Mouse (Mus musculus) heart, embryonic 10.5 days (tissue): ENCODE data around the gene Abcc4. TPM values are rescaled to one million over a fixed set of nuclear protein-coding genes. Genes with fewer than 3 reads are reported as not detected.

Source experiments
- DNase-seq: peaks from one replicate; pipeline ENCODE4 v3.0.0-alpha.2; 2017; ENCODE audit warnings: low spot score
- H3K27ac ChIP-seq: fragments of 300-500 bp; sonication (generic); 2 replicates; pipeline ENCODE4 v1.5.1; 2016; ENCODE audit warnings: mild to moderate bottlenecking
- H3K27me3 ChIP-seq: fragments of 300-500 bp; sonication (generic); 2 replicates; pipeline ENCODE4 v1.6.1; 2016; ENCODE audit warnings: mild to moderate bottlenecking; ENCODE audit not compliant: poor library complexity, insufficient read depth, severe bottlenecking
- H3K36me3 ChIP-seq: fragments of 300-500 bp; sonication (generic); 2 replicates; pipeline ENCODE4 v1.6.1; 2016; ENCODE audit warnings: mild to moderate bottlenecking, moderate library complexity
- H3K4me1 ChIP-seq: fragments of 300-500 bp; sonication (generic); 2 replicates; pipeline ENCODE4 v1.6.1; 2016; ENCODE audit warnings: mild to moderate bottlenecking
- H3K4me3 ChIP-seq: fragments of 300-500 bp; sonication (generic); 2 replicates; pipeline ENCODE4 v1.5.1; 2016; ENCODE audit warnings: mild to moderate bottlenecking, moderate library complexity
- H3K9me3 ChIP-seq: fragments of 300-500 bp; sonication (generic); 2 replicates; pipeline ENCODE4 v1.6.1; 2016; ENCODE audit warnings: mild to moderate bottlenecking, moderate library complexity
- WGBS: fragments of 180-500 bp; shearing (Covaris S2); methylation state at CpG from one replicate; pipeline ENCODE4 v1.1.7; 2016; 5-methylcytosine and 5-hydroxymethylcytosine counted together
- microRNA-seq: library from miRNA; unstranded; fragments of <30 nt; microRNA quantifications from one replicate; pipeline ENCODE4, GENCODE M21; 2017
- polyA plus RNA-seq: library from polyadenylated mRNA; unstranded; fragments of >200 nt; fragmentation: Nextera tagmentation; extraction: Ambion mirVana; gene quantifications from 2 replicates; pipeline ENCODE4 v1.2.1, GENCODE M21; 2016

Gene Abcc4
- polyA plus RNA-seq, 1 experiment from 2014 or later, result 1.9 TPM

GRCm38 (mm10) chr14:118437156-118437931, 268.7 kb downstream of the Abcc4 start:
- WGBS, result under 1% methylated on average over 36 of the region's 36 CpGs
- Histone ChIP-seq H3K4me1 (no peaks in the 10 kb centered on the region; the same call in none of the 2 replicates), H3K27me3 (peaks cover 79% of the 10 kb centered on the region), H3K4me3 (peak overlapping the region; percentile 72), H3K27ac (peak overlapping the region; percentile 59; the same call in 1 of the 2 replicates), H3K9me3 (no peaks in the 10 kb centered on the region), H3K36me3 (no peaks in the 10 kb centered on the region)
- no peak for DNase-seq

- Histone ChIP-seq H3K27ac (peak overlapping the region; percentile 59; the same call in 1 of the 2 replicates), H3K4me1 (no peaks in the 10 kb centered on the region; the same call in none of the 2 replicates), H3K4me3 (peak overlapping the region; percentile 72), H3K36me3 (no peaks in the 10 kb centered on the region), H3K9me3 (no peaks in the 10 kb centered on the region), H3K27me3 (peaks cover 73% of the 10 kb centered on the region)
- DNase-seq, result no peak
- 1% methylated on average over 31 of the region's 31 CpGs for WGBS
Measured at GRCm38 (mm10) chr14:118436791-118437155, 269.2 kb downstream of the Abcc4 start.

- 33% methylated on average over 12 of the region's 12 CpGs for WGBS
- Histone ChIP-seq H3K9me3 (no peaks in the 10 kb centered on the region), H3K4me3 (no peak overlapping the region), H3K27ac (no peak overlapping the region), H3K36me3 (no peaks in the 10 kb centered on the region), H3K27me3 (peaks cover 63% of the 10 kb centered on the region), H3K4me1 (no peaks in the 10 kb centered on the region; the same call in none of the 2 replicates)
- DNase-seq, result no peak
Measured at GRCm38 (mm10) chr14:118435676-118436330, 270.2 kb downstream of the Abcc4 start.

GRCm38 (mm10) chr14:118434842-118435241, 271.2 kb downstream of the Abcc4 start:
- WGBS, result 87% methylated on average over 4 of the region's 4 CpGs

GRCm38 (mm10) chr14:118433848-118434247, 272.2 kb downstream of the Abcc4 start:
- no peaks in the 10 kb centered on the region for H3K9me3 ChIP-seq
- H3K4me1 ChIP-seq, result no peaks in the 10 kb centered on the region; the same call in none of the 2 replicates
- no peaks in the 10 kb centered on the region for H3K36me3 ChIP-seq
- WGBS, result 64% methylated on average over 6 of the region's 6 CpGs
- peaks cover 44% of the 10 kb centered on the region for H3K27me3 ChIP-seq
- no peak overlapping the region for H3K27ac ChIP-seq
- no peak overlapping the region for H3K4me3 ChIP-seq
- no peak for DNase-seq

More at GRCm38 (mm10) chr14:118434842-118435241, 271.2 kb downstream of the Abcc4 start:
- Histone ChIP-seq H3K4me1 (no peaks in the 10 kb centered on the region; the same call in none of the 2 replicates), H3K36me3 (no peaks in the 10 kb centered on the region), H3K27me3 (peaks cover 54% of the 10 kb centered on the region), H3K27ac (no peak overlapping the region), H3K4me3 (no peak overlapping the region), H3K9me3 (no peaks in the 10 kb centered on the region)
- DNase-seq, result no peak

Small RNA genes within 50 kb of the gene (microRNA-seq; reads per million reads assigned to microRNA genes)
- gene Mir6391, result not detected

Other genes with a start within 250 kb of the Abcc4 start
- 0.15 and 0.70 TPM in 2 replicates for gene Cldn10, start 81.7 kb upstream of the Abcc4 start, polyA plus RNA-seq
- 8.8 and 15.3 TPM in 2 replicates for gene Dzip1, start 219.2 kb upstream of the Abcc4 start, polyA plus RNA-seq
- gene Dnajc3, start 231.8 kb upstream of the Abcc4 start, polyA plus RNA-seq, result 38.0 and 44.3 TPM in 2 replicates